Mouse (Mus musculus): Measurements from ENCODE around the gene Irf8. TPM values are rescaled to one million over a fixed set of nuclear protein-coding genes. Genes with fewer than 3 reads are reported as not detected.

The Irf8 gene
- total RNA-seq (2021) (10 to 100 TPM; 11.9 to 41.9 TPM), polyA plus RNA-seq (2012; rRNA removed) (49.1 and 74.7 TPM in 2 replicates)
- long read RNA-seq, transcript Irf8-201 (9 exons, 2,847 nt), result major isoform, 16 of 17 reads
- long read RNA-seq, partial matches to known transcripts, result 0 of 17 reads
- long read RNA-seq, other reads (novel, unspliced or antisense), result 1 of 17 reads

DNA sequence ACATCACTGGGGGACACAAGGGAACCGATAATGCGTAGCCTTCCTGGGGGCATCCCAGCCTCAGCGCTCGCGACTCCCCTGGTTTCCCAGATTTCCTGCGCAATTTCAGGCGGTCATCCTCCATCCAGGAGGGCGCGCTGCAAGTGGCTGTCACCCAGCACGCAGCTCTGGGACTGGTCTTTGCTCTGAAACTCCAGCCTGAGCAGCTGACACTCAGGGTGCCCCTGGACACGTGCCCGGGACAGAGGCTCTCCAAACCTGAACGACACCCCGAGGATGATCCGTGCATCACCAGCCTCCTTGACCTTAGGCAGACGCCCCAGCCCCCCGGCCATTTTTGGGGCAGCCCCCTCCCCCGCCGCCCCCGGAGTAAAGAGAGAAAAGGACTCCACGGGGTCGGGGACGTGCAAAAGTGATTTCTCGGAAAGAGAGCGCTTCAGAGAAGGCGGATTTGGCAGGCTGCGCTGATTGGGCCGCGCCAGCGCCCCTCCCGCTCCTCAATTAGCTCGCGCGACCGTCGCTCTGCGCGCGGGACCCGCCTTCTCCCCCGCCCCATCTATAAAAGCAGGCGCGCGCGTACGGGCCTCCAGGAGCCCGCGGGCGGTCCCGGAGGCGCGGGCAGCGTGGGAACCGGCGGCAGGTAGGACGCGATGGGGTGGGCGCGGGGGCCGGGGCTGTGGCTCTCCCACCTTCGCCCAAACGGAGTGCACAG lies at the start of gene Irf8:
Gene Irf8 (plus strand): TSS at position 589 of the 712 bp plus-strand sequence.
- DNase-seq, result peak; percentile 94

DNA sequence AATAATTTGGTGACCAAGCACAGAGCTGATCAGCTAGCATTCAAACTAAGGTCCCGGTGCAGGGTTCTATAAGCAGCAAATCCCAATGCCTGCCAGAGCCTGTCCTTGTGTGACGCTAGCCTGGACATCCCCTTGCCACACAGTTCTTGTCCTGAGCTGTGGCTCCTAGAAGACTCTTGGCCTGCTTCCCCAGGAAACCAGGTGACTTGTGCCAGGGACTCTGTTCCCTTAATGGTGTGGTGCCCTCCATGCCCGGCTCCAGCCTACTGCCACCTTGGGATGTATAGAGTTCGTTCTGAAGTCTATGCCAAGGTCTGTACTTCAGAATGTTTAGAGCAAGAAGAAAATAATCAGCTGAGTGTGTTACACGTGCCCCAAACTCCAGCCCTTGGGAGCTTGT lies 49.6 kb upstream of the Irf8 start:
- no peak for DNase-seq

DNA sequence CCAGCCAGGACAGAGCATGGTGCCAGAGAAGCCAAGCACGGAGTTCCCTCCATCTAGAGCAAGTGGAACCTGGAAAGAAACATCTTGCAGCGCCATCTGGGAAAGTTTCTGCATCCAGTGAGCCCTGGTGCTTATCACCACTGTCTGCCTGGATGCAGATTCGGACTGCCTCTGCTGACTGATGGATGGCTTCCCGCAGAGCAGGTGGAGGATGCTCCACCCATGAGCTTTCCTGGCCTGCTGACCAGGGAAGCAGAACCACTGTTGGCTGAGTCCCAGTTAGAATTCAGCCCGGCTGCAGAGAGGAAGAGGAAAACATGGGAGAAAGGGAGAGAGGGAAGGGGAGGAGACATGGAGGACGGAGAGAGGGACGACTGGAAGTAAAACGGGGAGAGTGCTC lies 48.4 kb upstream of the Irf8 start:
- DNase-seq, result no peak

DNA sequence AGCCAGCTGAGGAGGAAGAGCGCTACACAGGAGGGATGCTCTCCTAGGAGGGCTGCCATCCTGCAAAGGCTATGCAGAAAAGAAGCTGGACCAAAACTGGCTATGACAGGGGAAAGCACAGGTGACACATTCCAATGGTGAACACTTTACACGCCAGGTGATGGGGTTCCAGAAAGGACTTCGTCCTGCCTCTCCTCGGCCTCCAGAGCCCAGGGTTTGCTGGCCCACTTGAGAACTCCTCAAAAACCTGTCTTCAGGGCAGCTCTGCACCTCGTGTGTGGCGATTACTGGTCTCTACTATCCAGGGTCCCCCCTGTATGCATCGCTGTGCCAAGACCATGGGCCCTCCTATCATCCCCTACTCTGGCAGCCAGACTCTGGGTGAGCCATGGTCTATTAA lies 47.6 kb upstream of the Irf8 start:
- no peak for DNase-seq

DNA sequence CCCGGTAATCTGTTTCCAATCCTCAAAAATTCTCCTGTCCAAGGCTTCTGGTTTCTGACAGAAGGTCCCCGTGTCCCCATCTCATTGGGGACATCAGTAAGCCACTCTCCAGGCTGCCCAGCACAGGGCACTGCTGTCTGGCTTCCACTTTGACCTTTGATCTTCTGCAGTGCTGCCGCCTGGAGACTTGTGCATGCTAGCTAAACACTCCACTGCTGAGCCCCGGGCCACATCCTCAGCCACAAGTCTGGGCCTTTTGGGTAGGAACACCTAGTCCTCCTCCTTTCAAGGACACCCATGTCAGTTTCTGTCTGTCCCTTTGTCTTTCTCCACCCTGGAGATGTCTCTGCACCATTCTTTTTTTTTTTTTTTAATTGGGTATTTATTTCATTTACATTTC lies 43.2 kb upstream of the Irf8 start:
- DNase-seq, result no peak

DNA sequence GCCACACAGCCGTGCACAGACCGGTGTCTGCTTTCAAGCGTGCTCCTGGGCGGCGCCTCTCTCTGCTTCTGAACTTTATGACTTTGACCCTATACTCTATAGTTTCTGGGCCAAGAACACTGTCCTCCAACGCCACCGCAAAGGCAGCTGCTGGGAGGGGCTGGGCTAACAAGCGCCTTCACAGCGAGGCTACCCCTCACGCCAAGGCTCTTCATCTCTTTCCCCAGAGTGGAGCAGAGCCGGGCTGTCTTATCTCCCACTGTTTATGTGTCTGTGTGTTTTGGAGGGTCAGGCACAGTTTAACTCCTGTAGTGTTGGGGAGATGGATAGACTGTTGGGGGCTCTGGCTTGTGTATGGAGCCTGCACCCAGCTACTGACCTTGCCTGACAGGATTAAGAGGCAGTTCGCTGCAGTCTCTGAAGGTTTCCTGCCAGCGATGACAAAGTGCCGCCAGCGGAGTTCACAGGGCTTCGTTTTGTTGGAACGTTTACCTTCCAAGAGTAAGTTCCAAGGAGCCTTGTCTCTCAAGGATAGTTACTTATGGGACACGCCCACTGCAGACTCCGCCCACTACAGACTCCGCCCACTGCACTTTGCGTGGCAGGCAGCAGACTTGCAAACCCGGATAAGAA lies 42.2 kb upstream of the Irf8 start:
- peak; percentile 47 for DNase-seq

DNA sequence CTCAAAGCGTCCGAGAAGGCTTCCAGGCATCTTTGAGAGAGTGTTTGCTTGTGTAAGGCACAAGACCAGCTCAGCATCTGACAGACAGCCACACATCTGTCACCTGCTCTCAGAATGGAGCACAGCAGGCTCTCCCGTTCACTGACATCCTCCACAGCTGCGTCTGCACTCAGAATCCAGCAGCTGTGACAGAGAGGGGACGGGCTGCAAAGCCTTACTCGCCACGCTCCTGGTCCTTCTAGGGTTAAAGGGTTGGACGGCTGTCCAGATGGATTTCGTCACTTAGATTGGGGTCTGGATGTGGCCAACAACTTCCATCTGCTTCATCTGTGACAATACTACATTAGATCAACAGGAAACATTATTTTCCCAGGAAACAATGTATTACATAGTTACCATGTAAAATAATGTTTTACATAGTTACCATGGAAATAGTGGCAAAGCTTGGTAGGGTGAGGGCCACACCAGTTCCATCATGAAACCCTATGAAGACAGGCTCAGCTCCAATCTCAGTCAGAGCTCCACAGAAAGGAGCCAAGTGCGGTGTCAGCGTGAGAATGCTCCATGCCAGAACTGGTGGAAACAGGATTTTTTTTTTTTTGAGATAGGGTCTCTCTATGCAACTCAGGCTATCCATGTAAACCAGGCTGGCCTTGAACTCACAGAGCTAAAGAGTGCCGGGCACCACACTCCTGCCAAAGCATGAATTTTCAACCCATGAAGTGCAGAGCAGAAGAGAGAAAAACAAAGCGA lies 39.6 kb upstream of the Irf8 start:
- DNase-seq, result no peak

DNA sequence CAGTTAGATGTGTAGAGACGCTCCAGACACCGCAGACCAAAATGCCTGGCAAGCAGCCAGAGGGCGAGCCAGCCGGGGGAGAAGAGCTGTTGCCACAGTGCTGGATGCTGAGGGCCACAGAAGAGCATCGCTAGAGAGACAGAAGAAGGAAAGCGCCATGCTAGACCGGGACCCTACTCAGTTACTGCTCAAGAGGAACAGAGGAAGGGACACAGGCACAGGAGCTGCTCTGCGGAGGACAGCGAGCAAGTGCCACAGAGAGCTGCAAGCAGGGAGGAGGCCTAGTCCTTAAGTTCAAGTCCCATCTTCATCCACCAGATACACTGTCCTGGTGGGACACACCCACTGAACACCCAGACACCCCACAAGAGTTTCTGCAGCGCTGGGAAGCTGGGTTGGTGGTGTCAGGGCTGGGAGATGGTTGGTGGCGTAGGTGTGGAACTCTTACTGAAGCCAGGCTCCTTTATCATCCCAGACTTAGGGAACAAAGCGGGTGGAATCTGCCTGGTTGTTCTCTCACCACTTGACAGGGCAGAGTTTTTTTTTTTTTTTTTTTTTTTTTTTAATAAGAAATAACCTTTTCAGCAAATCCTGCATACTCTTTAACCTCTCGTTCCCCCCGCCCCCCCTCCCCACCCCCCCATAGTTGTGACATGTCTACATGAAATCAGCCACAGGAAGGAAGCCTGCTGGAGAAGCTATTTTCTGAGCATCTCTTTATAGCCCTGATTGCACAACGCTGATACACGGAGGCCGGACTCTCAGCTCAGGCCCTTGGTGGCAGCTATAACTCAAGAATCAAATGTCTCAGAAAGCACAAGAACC lies 38.8 kb upstream of the Irf8 start:
- DNase-seq, result peak; percentile 55

DNA sequence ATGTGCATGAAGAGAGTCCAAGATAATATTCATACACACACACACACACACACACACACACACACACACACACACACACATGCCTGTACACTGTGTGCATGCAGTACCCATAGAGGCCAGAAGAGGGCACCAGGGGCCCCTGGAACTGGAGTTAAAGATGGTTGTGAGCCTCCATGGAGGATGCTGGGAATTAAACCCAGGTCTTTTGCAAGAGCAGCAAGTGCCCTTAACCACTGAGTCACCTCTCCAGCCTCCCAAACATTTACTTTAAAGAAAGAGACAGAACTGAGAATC lies 38.2 kb upstream of the Irf8 start:
- DNase-seq, result no peak

DNA sequence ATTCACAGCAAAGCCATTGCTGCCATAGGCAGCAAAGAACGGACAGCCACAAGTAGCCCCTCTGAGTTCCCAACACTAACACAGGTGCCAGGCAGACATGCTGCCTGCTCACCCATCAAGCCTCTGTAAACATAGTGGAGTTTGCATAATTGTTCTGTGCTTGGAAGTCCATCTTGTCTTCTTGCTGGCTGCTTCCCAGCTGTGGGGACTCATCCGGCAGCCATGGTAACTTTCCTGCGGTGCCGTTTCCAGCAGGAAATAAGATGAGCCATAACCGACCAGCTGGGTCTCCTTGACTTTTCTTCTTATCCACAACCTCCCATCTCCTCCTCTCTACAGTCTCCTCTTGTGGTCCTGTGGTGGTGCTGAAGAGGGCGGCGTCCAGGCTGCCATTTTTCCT lies 37.7 kb upstream of the Irf8 start:
- no peak for DNase-seq

DNA sequence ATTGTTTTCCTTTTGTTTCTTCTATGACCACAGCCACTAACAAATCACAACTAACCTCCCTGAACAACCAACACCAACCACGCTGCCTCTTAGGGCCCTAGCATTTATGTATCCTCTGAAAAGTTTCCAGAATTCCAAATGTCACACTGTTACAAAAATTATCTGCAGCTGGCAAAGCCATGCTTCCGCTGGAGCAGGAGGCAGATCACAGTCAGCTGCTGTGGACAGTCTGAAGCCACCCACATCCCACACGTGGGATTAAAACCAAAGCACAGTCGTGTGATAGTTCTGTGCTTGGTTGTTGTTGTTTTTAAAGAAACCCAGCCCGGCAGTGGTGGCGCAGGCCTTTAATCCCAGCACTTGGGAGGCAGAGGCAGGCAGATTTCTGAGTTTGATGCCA lies 37.1 kb upstream of the Irf8 start:
- no peak for DNase-seq

DNA sequence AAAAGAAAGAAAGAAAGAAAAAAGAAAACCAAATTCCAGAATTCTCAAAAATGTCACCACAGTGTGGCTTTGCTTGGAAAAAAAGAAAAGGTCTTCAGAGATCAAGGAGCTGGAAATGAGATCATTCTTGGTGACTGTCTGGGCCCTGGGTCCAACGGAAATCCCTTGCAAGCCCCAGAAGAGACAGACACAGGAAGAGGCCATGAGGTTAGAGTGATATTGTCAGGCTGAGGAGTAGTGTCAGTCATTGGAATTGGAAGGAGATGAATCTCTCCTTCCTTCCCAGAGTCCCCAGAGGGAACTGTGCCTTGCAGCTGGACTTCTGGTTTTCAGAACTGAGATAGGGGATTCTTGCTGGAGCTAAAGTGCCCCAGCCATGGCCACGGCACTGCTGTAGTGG lies 36.6 kb upstream of the Irf8 start:
- DNase-seq, result no peak

DNA sequence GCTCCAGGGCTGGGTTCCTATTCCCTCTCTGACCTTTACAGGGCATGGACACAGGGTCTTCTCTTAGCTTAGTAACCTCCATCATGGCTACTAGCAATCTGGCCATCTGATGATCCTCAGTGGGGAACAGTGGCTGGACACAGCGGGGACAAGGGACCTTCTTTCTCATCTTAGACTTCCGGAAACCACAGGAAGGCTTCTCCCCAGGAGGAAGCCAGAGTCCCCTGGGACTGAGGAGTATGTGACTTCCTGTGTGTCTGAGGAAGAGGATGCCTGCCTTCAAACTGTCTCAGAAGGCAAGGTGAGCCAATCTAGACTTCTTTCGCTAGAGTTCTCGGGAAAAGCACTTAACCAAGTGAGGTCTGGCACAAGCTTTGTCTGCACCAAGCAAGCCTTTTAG lies 36.1 kb upstream of the Irf8 start:
- no peak for DNase-seq

DNA sequence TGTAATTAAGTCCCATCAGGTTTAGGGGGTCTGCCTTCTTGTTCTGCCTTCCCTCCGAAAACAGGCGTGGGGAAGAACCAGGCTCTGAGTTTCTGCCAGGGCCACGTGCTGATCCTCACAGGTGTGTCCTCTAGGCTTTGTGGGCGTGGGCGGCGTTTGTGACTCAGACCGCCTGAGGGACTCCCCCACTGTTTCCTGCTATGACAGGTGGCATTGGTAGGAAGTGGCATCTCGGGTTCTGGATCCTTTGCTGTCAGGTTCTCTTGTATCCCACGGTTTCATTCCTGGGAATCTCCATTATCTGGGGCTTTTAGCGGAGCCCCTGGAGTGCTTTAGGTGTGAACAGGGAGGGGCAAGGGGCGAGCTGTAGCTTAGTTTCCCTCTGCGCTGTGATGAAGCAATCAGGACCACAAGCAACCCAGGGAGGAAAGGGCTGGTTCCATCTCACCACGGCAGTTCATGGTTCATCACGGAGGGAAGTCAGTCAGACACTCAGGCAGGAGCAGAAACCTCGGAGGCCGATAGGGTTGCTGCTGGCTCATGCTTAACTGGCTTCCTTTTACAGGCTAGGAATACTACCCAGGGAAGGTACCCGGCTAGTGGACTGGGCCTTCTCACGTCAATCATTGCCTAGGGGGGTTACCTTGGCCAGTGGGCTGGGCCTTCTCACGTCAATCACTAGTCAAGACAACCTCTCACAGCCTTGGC lies 34.2 kb upstream of the Irf8 start:
- DNase-seq, result no peak

DNA sequence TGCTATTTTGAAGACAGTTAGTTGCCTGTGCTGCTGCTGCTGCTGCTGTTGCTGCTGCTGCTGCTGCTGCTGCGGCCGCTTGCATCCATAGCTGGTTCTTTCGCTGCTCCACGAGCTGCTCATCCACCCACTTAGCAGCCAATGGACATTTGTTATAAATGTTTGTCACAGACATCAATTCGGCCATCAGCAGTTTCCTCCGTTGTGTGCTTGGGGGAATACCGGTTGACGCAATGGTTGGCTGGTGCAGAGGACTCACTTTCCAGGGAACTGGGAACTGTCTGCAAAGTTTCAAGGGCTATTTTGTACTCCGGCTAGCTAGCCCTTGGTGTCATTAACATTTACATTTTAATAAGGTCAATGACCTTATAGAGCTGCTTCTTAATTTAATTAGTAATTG lies 32.0 kb upstream of the Irf8 start:
- no peak for DNase-seq

DNA sequence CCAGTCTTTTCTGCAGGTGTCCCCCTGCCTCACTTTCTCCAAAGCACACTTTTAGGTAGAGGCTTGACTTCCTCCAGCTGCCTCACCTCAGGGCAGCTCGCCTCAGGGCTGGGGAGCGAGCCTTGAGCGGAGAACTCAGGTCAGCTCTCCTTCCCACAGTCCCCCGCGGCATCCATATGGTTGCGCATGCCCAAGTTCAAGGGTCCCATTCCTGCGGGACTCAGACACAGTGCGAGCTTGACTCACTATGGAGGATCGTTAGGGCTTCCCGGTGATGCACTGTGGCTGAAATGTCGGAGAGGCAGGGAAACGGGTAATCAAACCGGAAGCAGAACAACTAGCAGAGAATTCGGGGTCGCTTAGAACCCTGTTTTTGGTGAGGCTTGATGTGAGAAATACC lies 31.0 kb upstream of the Irf8 start:
- no peak for DNase-seq

DNA sequence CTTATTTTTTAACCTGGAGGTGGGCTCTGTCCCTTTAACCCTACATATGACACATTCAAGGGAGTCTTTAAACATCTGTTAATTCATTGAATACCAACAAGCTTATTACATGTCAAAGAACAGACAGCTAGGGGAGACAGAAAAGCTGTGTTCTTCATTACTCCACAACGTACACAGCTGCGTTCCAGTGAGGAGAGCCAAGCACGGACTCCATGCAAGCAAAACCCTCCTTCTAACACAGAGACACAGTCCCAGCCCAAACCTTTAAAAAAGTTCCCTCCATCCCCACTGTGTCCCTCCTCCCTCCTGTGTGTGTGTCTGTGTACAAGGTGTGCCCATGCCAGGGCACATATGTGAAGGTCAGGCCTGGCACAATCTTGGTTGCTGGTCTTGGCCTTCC lies 30.0 kb upstream of the Irf8 start:
- DNase-seq, result no peak

DNA sequence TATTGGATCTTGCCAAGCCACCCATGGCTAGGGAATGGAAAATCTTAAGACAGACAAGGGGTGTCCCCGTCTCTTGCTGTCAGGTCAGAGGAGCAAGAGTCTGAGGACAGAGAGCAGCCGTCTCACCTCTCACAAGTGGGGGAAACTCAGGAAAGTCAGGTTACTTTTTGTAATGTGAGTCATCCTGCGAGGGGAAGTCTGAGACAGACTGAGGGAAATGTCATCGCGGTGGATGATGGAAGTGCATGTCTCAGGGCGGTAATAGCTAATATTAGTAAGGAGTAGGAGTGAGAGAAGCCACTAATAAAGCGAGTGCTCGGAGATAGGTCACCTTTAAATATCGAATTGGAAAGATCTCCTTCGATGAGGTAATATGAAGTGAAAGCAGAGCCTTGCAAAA lies 27.0 kb upstream of the Irf8 start:
- no peak for DNase-seq

DNA sequence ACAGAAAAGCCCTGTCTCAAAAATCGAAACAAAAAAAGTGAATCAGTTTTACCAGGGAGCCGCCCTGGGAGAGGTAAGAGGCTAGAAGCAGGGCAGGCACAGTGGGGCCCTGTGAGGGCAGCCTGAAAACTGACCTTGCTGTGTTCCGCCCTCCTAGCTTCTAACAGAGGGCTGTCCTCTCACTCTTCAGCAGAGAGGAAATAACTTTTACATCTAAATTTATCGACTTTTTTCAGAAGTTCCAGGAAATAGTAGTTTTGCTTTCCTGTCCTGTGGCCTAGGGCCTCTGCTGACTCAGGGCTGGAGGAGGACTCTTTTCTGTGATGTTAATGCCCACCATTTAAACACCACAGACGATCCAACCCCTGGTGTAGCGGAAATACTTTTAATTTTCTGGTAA lies 21.0 kb upstream of the Irf8 start:
- no peak for DNase-seq

DNA sequence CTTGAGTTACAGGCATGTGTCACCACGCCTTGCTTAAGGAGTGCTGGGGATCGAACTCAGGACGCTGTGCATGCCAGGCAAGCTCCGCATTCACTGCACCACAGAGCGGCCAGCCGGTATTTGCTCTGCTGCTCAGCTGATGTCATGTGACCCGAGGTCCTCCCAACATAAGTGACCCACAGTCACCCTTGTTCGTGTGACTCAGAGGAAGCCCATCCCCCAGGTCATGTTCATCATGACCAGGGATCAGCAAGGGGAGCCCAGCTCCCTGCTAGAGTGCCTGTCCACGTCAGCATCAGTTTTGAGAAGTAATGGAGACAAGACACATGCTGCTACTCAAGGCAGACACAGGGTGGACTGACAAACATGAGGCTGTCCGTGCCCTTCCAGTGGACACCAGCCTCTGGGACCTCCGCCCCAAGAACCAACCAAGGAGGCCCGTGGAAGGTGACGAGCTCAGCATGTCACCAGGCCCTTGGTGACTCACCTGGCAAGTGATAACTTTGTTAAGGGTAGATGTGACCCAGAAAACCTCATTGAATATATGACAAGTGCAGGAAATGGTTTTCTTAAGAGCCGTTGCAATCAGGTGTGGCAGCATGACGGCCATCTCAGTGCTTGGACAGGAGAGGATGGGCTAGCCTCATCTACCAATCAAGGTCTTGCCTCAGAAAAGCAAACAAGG lies 20.0 kb upstream of the Irf8 start:
- no peak for DNase-seq

DNA sequence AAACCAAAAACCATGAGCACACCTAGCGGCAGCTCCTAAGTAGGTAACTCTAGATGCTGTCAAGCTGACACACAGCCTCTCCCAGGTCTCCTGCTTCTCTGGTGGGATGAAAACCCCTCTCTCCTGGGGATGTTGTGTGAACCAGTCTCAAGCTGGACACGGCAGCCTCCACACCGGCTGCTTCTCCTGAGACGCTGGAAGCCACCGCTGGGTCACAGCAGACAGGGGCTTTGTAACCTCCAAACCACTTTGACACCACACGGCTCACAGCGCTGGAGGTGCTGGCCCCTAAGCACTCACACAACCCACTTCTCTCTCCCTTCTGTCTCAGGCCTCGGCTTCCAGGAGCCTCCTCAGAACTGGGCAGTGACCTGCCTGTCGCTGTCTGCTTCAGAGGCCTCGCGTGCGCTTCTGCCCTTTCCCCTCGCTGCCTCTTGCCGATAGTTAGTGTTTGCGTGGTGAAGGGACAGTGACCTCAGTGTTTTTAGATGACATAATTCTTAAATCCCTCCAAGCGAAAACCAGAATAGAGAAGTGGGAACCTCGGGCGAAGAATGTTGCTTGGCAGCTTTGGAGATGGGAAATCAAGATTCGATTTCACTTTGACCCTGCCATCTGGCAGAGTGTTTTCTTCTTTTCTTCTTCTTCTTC lies 16.4 kb upstream of the Irf8 start:
- DNase-seq, result no peak

Data from adrenal gland, adult 2 months (tissue).